Mouse (Mus musculus) gastrocnemius, postnatal 10 days (tissue): Measurements from ENCODE around the gene Hspa1b. TPM values are rescaled to one million over a fixed set of nuclear protein-coding genes. Genes with fewer than 3 reads are reported as not detected.
A peak's percentile ranks its signal among the peaks of the same experiment; 100 is the strongest.
"Not testable (repeated sequence)": the region's sequence is repeated elsewhere in the genome, so short reads cannot be mapped to it uniquely, and the experiment has no call there.

Experiments used
- DNase-seq: peaks from one replicate; pipeline ENCODE4 v3.0.0; 2021; ENCODE audit warnings: mixed read lengths
- long read RNA-seq, 2 experiments: library from polyadenylated mRNA; stranded (forward); transcript quantifications; one replicate each; pipeline ENCODE4 v2.0.0; 2021
- total RNA-seq, 2 experiments: library from RNA; stranded (reverse); gene quantifications; 2 replicates each; pipeline ENCODE4 v1.2.3; 2021

Hspa1b gene
- 1 to 10 TPM; 2.2 to 4.3 TPM for total RNA-seq
- long read RNA-seq, experiment 1, transcript Hspa1b-201 (1 exons, 2,803 nt) = major isoform, 5 of 5 reads
- long read RNA-seq, experiment 1, partial matches to known transcripts = 0 of 5 reads
- long read RNA-seq, experiment 1, other reads (novel, unspliced or antisense) = 0 of 5 reads
- long read RNA-seq, experiment 2, partial matches to known transcripts = 0 of 4 reads
- long read RNA-seq, experiment 2, other reads (novel, unspliced or antisense) = 0 of 4 reads

DNA sequence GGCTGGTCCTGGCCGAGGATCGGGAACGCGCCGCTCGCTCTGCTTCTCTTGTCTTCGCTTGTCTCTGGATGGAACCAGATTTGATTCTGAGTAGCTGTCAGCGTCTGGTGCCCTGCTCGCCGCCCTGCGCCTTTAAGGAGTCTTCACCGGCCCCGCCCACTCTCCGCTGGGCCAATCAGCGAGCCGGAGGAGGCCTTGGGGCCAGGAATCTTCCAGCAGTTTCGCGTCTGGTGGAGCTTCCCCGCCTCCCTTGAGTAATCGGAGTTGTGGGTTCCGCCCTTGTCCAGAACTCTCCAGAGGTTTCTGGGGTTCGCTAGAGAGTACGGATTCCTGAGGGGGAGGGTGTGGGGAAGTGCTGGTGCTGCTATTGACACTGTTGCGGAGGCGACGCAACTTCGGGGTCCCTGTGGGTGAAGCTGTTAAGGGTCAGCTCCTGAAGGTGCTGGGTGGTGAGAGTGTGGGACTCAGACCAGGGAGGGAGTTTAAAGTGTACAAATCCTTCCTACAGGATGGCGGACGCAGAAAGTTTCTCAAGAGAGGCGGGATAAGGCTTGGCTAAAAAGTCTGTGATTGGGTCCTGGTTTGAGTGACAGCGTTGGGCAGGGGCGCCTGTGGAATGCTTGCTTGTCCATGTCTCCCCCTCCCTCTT, at the start of gene Hspa1b:
Gene Hspa1b (minus strand): TSS at position 109 of the 649 bp plus-strand sequence.
- peak; percentile 61 for DNase-seq

DNA sequence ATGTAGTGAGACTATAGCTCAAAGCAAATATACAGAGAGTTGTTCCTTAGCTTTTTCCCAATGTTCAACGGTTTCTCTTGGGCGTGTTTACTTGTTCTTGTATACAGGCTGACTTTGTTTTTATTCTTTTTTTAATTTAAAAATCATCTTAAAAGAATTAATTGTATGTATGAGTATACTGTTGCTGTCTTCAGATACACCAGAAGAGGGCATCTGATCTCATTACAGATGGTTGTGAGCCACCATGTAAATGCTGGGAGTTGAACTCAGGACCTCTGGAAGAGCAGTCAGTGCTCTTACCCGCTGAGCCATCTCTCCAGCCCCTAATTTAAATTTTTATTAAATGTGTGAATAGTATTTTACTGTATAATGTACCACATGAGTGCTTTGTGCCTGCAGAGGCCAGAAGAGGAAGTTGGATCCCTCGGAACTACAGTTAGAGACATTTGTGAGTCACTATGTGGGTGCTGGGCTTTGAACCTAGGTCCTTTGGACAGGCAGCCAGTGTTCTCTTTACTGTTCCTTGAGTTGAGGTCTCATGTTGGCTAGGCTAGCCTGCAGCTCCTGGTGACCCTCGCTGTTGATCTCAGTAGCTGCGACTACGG, 48.5 kb upstream of the Hspa1b start:
- no peak for DNase-seq

DNA sequence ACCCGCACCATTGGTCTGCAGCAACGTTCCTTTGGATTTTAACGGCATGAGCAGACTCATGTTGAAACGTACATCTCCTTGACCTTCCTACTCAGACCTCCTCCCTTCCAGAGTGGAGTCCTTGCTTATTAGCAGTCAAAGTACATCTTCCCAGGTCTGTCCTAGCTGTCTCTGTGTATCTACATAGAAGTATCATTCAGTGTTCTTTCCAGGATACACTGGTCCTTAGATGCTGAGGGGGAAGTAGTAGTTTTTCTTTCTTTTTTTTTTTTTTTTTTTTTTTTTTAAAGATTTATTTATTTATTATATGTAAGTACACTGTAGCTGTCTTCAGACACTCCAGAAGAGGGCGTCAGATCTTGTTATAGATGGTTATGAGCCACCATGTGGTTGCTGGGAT, 46.9 kb upstream of the Hspa1b start:
- DNase-seq = not testable (repeated sequence)

DNA sequence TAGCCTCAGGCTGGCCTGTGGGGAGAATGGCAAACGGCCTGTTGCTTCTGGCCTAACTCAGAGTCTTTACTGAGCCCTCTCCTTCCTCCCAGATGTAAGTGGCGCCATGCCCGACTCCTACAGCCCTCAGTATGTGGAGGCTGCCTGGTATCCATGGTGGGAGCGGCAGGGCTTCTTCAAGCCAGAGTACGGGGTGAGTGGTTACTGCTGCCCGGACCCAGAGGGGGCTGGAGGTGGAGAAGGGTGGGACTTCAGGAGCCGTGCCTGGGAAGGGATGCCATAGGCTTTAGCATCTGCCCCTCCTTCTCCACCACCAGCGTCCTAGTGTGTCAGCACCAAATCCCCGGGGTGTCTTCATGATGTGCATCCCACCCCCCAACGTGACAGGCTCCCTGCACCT, 46.1 kb upstream of the Hspa1b start:
- no peak for DNase-seq

DNA sequence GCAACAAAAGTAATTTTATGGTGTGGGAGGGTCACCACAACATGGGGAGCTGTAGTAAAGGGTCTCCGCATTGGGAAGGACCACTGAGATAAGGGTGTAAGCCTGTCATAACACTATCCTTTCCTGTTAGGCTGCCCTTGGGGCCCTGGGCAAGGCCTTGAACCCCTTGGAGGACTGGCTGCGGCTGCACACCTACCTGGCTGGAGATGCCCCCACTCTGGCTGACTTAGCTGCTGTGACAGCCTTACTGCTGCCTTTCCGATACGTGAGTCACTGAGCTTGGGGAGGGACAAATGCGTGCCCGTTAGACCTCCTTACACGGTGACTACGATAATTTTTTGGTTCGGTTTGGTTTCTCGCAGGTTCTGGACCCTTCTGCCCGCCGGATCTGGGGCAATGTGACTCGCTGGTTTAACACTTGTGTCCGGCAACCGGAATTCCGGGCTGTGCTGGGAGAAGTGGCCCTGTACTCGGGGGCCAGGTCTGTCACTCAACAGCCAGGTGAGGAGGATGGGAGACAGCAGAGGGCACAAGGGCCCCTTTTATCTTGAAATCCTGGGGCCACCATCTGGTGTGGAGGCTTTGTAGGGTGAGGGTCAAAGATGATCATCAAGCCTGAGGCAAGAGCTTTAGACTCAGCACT, 45.2 kb upstream of the Hspa1b start:
- no peak for DNase-seq

DNA sequence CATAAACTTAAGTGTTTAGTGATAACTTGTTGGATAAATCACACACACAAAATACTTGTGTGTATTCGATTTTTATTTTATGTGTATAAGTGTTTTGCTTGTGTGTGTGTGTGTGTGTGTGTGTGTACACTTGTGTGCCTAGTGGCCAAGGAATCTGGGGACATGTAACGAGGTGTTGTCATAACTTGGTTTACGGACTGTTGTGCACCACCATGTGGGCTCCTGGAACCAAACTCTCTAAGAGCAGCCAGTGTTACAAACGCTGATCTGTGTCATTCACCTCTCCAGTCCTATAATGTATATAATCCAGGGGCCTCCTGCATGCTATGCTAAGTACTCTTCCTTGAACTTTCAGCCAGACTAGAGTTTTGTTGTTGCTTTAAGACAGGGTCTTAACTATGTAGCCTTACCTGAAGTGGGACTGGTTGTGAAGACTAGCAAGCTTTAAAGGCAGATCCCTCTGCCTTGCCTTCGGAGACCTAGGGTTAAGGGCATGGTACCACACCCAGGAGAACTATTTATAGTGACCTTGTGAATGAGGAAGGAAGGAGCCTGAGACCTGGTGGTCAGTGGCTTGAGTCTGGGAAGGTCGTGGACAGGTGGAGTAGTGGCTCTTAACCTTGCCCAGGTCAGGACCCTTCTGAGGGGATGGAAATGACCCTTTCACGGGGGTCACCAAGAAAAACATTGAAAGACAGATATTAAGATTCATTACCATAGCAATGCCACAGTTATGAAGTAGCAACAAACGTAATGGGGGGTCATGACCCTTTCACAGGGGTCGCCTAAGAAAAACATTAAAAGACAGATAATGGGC, 44.2 kb upstream of the Hspa1b start:
- no peak for DNase-seq

DNA sequence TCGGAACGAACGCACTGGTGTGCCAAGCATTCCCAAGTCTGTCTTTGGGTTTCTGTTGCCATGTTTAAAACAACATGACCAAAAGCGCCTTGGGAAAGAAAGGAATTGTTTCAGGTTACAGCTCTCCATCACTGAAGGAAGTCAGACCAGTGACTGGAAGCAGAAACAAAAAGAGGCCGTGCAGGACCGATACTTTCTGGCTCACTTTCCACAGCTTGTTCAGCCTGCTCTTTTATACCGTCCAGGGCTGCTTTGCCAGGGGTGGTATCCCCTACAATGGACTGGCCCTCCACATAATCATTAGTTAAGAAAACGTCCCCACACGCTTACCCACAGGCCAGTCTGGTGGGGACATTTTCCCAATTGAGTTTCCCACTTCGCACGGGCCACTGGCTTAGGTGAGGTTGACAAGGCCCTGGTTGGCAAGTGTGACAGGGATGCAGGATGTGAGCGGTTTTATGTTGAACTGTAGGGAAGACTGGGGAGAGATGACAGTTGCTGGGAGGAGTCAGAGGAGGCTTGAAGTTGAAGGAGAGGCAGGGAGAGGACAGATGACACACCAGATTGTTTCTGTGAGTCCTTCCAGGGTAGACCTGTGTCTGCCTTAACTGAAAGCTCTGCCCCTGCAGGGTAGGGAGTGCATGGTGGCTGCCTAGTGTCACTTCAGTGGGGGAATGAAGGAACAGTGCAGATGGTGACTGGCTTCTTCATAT, 43.3 kb upstream of the Hspa1b start:
- no peak for DNase-seq

DNA sequence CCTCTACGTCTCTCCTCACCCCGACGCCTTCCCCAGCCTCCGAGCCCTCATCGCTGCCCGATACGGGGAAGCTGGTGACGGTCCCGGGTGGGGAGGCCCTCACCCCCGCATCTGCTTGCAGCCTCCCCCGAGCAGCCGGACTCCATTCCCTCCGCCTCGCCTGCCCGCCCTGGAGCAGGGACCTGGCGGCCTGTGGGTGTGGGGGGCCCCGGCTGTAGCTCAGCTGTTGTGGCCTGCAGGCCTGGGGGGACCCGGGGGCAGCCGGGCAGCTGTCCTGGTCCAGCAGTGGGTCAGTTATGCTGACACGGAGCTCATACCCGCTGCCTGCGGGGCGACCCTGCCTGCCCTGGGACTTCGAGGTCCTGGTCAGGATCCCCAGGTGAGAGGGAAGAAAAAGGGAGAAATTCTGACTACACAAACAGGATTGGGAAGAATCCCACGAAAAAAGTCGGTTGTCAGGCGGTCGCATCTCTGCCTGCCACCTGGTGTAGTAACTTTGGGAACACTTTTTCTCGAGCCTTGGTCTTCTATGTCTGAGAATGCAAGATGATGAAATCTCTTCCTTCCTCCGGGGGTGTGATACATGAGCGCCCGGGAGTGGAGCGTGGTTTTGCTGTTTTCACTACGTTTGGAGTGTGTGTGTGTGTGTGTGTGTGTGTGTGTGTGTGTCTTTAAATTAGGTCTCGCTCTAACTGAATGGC, 42.6 kb upstream of the Hspa1b start:
- peak; percentile 14 for DNase-seq

DNA sequence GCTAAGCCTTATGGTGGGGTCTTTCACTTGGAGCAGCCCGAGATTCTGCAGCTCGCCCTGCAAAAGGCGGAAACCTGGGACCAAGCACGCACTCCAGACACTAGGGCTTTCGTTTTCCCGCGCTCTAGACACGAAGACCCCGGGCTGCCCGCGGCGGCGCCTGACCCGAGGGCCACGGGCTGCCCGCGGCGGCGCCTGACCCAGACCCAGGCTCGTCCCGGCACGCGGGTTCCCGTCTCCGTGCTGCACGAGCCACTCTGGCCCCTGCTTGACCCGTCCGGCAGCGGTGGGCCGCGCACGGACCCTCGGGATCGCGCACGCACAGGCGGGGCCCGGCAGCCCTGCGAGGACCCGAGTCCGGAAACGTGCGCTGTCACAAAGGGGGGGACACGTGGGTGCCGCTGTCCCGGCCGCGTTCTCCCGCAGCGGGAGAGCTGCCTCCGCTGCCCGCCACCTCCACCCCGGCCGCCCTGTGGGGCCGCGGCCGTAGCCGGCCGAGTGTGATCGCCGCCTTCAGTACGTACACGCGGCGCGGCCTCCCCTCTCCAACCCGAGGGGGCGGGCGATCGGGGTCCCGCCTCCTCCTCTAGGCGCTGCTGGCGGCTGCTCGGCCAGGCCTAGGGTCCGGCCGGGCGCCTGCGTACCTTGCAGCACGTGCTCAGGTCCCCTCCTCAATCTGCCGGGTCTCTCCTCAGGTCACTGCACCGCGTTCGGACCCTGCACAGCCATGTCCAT, 41.8 kb upstream of the Hspa1b start, which contains the start of gene Vars:
Gene Vars (plus strand): TSS at position 271 of the 735 bp plus-strand sequence.
- DNase-seq = peak; percentile 85

DNA sequence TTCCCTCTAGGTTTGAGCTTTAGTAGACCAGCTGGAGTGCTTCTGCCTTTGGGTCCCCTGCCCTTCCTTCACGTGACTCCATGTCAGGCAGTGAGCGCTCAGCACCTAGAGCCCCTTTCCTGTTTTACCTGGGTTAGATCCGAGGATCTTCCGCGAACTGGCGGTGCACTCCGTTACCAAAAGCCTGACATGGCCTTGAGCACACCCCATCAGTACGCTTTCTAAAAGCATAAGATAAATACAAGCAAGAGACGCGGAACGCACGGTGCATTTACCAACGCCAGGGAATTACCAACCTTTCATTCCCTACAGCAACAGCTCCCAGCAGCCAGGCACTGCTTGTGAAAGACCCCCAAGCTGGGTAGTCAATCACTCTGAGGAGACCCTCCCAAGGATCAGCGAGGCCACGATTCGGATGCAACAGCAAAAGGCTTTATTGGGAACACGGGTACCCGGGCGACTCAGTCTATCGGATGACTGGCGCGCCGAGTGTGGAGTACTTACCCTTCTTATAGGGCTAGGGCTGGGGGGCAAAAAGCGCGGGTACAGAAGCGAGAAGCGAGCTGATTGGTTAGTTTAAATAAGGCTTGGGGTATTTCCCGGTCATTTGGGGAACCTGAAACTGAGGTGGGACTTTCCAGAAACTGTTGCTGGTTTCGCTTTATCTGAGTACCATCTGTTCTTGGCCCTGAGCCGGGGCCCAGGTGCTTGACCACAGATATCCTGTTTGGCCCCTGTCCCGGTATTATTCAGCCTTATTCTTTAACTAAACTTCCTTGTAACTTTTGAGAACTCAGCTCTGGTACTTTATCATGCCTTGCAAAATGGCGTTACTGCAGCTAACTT, 41.1 kb upstream of the Hspa1b start:
- DNase-seq = not testable (repeated sequence)

DNA sequence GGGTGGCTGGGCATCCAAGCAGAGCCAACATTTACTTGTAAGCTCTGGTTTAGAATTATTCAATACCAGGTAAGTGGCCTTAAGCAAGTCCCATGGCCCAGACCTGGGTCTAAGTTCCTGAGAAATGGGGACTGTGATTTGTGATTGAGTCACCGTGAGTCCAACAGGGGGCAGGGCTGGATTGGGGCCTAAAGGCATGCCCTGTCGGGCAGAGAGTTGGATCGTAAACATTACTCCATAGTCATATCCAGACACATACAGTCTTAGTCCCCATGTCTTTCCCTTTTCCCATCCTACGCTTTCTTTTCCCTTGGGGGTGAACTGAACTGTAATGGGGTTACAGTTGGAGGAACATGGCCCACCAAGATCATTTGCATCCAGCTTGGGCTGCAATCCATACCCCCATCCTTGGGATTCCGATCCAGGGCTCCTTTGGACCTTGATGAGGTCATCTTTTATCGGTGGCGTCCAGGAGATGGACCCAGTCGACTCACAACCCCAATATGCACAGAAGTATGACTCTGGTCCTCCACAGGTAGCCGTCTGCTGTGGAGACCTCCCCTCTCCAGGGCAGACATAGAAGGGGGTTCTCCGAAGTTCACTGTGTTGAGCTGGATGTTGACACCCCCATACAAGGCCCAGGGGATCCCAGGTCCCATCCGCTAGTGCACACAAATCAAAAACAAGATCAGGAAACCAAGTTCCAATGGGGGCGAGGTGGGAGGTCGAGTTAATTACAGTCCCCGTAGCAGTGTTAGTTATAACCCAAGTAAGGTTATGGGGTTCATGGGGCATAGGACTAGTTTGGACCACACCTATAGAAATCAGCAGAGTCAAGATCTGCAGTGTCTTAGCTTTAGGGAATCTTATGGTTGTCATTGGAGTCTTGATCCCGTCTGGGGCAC, 39.7 kb upstream of the Hspa1b start:
- no peak for DNase-seq

DNA sequence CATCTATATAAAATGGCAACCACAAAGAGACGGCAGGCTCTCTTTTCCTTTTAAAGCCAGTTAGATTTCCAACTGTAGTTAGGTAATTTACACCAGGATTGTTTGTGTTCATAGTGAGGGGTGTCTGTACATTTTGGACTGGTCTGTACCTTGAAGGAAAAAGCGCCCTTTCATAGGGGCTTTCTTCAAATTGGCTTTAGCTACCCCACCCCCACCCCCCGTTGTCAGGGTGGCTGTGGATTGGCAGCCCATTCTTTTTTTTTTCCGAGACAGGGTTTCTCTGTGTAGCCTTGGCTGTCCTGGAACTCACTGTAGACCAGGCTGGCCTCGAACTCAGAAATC, 38.1 kb upstream of the Hspa1b start:
- no peak for DNase-seq

DNA sequence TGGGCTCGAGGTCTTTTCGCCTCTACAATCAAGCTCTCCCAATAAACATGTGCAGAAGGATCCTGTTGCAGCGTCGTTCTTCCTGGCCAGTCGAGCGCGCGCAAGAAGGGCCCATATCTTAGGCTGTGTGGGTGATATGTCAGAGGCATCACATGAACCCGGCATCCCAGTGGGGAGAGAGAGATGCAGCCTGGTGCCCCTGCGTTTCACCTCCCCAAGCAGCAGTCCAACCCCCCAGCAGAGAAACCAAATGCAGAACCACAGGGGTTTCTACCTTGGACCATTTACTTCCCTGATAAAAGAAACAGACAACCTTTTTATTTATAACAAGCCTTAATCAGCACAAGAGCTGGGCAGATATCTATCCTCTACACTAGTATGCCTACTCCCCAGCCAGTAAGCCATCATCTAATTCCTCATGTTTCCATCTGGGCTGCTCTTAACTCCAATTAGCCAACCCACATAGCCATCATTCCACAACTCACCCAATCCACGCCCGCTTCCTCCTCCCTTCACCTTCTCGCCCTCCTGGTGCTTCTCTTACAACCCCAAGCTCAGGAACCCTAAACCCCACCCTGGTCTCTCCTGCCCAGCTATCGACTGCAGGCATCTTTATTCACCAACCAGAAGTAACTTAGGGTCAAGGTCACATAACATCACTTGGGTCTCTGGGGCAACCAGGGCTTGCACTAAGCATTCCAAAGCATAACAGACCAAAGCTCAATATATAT, 37.5 kb upstream of the Hspa1b start:
- DNase-seq = no peak

DNA sequence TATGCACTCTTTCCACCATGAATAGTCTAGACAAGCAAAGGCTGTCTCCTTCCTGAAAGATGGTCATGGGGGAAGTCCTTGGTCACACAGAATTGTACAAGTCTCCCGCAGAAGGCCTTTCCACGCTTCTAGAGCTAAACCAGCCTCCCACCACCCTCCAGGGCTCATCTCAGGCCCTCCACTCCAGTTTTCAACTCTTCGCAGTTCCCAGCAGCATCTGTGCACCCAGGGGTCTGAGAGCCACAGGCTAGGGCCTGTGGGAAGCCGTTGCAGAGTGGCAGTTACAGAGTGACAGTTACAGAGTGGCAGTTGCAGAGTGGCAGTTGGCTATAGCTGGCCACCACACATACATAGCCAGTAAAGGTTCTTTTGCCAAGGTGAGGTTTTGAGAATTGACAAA, 36.9 kb upstream of the Hspa1b start:
- not testable (repeated sequence) for DNase-seq

DNA sequence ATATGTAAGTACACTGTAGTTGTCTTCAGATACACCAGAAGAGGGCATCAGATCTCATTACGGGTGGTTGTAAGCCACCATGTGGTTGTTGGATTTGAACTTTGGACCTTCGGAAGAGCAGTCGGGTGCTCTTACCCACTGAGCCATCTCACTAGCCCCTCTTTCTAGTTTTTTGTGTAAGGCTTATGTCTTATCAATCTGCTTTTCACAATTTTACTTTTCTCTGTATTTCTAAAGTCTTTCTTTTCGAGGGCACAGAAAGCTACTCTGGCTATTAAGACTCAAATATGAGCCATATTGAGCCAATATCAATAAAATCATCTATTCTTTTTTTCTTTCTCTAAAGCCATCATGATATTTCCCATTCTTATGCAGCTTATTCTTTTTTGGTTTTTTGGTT, 36.2 kb upstream of the Hspa1b start:
- not testable (repeated sequence) for DNase-seq

DNA sequence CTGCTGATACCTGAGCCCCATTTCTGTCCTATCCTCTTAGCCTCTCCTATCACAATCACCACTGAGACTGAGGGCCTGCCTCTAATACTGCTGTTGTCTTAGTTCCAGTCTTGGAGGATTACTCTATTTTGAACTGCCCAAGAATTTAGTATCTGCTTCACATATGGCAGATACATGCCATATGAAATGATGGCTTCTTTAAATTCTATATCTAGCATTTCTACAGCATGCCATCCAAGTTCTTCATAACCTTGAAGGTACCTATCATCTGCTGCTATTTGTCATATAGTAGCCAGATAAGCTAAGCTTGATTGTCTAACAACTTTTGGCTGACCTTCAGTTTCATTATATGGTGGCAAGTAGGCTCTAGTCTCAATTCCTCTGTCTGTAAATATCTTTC, 35.7 kb upstream of the Hspa1b start:
- DNase-seq = no peak

DNA sequence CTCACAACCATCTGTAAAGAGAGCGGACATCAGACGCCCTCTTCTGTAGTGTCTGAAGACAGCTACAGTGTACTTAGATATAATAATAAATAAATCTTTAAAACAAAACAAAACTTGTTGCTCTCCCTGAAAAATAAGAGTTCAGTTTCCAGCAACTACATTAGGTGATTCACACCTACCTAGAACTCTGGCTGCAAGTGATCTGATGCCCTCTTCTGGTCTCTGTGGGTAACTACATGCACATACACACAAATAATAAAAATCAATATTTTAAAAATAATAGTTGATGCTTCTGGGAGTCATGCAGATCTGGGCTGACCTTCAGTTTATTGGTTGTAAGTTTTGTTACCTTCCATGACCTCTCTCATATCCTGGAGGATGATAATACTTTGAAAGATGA, 25.2 kb upstream of the Hspa1b start:
- DNase-seq = no peak

DNA sequence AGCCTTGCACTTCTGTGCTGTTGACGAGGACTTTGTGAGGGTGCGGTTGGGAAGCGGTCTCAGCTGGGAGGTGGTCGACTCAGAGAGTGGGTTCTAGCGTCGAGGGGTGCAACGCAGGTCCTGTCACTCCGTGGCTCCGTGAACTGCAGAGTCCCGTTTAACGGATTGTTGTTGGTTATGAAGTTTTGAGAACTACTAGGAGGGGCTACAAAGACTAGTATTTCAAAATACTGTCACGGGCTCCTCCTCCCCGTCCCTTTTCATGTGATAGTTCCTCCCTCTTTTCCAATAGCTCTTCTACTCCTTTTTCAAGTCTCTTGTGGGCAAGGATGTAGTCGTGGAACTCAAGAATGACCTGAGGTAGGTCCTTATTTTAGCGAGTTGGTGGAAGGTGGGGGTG, 23.3 kb upstream of the Hspa1b start:
- no peak for DNase-seq
